Mouse (Mus musculus) pancreas, adult 10 weeks (tissue): ENCODE measurements around the gene Sh3gl2. TPM values are rescaled to one million over a fixed set of nuclear protein-coding genes. Genes with fewer than 3 reads are reported as not detected.

Experiments
- polyA plus RNA-seq: library from polyadenylated mRNA; stranded (reverse); fragments of 350-450 nt; fragmentation: Illumina TruSeq; extraction: RNeasy Lipid Tissue Mini Kit (QIAGEN cat#74804); gene quantifications from one replicate; pipeline ENCODE4 v1.2.3, GENCODE M21; 2015; ENCODE audit warnings: low read depth, low replicate concordance; ENCODE audit not compliant: insufficient read depth

Sh3gl2 gene
- 1.4 TPM for polyA plus RNA-seq

DNA sequence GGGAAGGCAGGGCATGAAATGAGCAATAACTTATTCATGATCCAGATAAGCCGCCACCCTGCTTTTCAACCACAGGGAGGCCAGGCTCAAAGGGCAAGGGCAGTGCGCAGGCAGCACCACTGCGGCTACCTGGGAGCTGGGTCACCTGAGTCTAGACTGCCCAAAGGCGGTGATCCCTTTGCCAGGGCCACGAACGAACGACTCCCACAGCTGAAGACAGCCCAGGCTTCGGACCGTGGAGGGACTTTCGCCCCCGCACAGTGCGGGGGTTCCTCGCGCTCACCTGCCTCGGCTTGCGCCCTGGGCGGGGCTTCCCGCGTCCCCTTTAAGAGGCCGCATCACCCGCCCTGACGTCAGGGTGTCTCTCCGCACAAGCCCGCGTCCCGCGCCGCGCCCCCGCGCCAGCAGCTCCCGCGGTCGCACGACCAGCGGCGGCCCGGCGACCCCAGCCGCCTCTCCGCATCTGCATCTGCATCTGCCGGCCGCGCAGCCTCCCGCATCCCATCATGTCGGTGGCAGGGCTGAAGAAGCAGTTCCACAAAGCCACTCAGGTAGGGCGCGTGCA is at the start of gene Sh3gl2:
Sh3gl2 (plus strand) TSS at position 56 of the 565 bp plus-strand sequence.

DNA sequence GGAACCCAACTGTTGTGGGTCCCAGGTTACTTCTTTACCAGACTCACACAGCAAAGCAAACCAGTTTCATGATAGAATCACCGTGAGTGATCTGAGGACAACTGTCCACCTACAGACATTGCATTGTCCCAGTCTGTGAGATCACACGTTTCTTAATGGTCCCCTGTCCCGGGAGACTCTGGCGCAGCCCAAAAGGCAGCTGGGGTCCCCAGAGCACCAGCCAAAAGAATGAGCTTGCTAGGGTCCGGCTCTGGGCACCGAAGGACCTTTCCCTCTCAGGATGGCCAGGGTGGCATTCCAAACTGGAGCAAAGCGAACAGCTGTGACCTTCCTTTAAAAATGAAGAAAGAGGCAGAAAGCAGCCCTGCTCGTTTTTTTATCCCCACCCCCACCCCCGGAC is 308.9 kb downstream of the Sh3gl2 start, which contains the start of gene Adamtsl1:
Adamtsl1 (plus strand) TSS at position 381 of the 400 bp plus-strand sequence.

